Mouse (Mus musculus) mesoderm, embryonic 11.5 days (tissue): ENCODE data around the gene Prmt1.

Experiments used
- DNase-seq: peaks from one replicate; pipeline ENCODE4 v3.0.0-alpha.2; 2012; ENCODE audit warnings: low read depth, low spot score

Prmt1 gene

GRCm38 (mm10) chr7:44981539-44981938 is 4.8 kb downstream of the Prmt1 start:
- no peak for DNase-seq

- DNase-seq = no peak
These were observed 8.1 kb downstream of the Prmt1 start for GRCm38 (mm10) chr7:44978300-44978699.

- DNase-seq = no peak
These were observed 11.3 kb downstream of the Prmt1 start for GRCm38 (mm10) chr7:44975117-44975419.

GRCm38 (mm10) chr7:44974383-44975116 is 11.8 kb downstream of the Prmt1 start, which contains the start of gene Cpt1c:
TSS of gene Cpt1c (minus strand) at chr7:44974851.
- DNase-seq = peak; percentile 89

GRCm38 (mm10) chr7:44973415-44974130 is 12.8 kb downstream of the Prmt1 start:
- DNase-seq = no peak

- no peak for DNase-seq
These were observed 15.2 kb downstream of the Prmt1 start for GRCm38 (mm10) chr7:44971142-44971541.

GRCm38 (mm10) chr7:44970231-44970691 is 16.1 kb downstream of the Prmt1 start:
- DNase-seq = peak; percentile 92

GRCm38 (mm10) chr7:44966638-44967037 is 19.7 kb downstream of the Prmt1 start:
- no peak for DNase-seq

GRCm38 (mm10) chr7:44965975-44966374 is 20.4 kb downstream of the Prmt1 start:
- no peak for DNase-seq

DNA sequence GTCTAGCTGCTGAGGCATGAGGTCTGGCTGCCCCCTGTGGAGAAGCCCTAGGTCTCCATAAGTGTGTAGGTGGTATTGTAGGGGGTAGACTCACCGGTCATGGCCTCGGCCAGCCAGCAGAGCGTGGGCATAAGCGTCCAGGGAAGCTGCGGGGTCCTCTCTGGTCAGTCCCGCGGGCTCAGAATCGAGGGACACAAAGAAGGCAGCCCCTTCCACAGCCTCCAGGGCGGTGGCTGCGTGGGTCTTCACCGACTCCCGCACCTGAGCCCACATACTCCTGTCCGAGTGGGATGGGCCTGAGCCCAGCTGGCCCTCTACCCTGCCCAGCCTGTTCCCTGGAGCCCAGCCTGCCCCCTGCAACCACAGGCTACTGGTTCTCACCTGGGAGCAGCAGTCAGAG is 21.4 kb downstream of the Prmt1 start:
- no peak for DNase-seq

- no peak for DNase-seq
These were observed 23.5 kb downstream of the Prmt1 start for GRCm38 (mm10) chr7:44962831-44963230.

DNA sequence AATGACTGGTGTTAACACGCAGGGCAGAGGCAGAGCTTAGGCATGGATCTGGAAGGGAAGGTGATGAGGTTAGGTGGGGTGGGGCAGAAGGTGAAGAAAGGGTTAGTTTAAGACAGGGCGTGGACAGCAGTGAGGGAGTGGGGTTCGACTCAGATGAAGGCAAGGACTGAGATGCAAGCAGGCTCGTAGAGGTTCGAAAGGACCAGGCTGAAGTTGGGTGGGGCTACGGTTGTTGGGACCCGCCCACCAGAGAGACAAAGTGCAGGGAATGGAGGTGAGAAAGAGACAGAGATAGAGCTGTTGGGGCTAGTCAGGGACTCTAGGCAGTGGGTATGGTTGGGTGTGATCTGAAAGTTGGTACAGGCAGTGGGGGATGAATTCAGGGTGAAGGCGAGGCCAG is 24.0 kb downstream of the Prmt1 start:
- no peak for DNase-seq

DNA sequence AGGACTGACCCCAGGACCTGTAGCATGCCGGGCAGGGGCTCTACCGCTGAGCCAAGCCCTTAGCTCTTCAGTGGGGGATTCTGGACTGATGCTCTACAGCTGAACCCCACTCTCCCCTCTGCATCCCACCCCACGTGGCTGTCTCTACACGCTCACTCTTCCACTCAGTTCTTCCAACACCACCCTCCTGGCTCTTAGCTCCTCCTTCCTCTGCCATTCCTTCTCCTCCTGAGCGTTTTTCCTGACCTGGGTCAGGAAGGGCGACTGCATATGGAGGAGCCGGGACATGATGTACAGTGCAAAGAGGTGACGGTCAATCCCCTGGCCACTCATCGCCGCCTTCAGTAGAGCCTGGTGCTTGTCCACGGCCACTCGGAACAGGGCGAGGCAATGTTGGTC is 25.9 kb downstream of the Prmt1 start:
- no peak for DNase-seq

- no peak for DNase-seq
These were observed 26.4 kb downstream of the Prmt1 start for GRCm38 (mm10) chr7:44959874-44960511.

DNA sequence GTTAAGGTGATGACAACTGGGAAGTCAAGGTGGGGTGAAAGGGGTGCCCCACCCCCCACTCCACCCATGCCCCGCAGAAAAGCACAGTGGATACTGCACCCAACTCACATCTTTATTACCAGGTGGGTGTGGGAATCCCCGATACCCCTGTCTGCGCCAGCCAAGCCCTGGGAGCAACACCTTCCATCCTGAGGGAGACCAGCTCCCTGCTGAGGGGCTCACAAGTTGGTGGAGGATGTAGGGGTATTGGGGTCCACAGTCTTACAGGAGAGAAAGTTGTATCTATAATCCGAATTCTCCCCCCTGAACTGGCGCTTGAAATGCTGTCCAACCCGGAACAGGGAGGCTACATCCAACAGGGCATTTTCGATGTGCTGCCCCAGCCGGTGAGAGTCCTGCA is 27.1 kb downstream of the Prmt1 start:
- DNase-seq = no peak

DNA sequence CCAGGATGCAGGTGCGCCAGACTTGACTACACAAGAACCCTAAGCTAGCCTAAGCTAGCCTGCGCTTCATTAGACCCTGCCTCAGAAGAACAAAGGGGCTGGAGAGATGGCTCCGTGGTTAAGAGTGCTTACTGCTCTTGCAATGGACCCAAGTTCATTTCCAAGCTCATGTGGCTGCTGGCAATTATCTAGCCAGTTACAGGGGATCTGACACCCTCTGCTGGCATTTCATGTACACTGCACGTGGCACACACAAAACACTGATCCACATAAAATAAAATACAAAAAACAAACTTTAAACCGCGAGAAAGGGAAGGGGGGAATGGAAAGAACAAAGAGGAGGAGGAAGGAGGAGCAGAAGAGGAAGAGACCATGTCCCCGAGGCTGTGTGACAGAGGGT is 28.2 kb downstream of the Prmt1 start:
- no peak for DNase-seq

- DNase-seq = no peak
These were observed 29.1 kb downstream of the Prmt1 start for GRCm38 (mm10) chr7:44957183-44957835.

- DNase-seq = no peak
These were observed 30.1 kb downstream of the Prmt1 start for GRCm38 (mm10) chr7:44956266-44956665.

DNA sequence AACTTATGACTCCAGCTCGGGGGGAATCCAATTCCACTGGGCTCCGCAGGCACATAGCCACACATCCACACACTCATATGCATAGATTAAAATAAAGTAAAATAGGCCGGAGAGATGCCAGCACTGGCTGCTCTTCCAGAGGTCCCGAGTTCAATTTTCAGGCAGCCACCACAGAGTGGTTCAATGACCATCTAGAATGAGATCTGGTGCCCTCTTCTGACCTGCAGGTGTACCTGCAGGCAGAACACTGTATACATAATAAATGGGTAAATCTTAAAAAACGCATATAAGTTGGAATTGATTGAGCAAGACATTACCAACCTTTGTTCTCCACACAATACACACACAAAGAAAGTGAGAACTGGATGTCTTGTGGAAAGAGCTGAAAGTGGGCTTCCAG is 30.7 kb downstream of the Prmt1 start:
- no peak for DNase-seq

DNA sequence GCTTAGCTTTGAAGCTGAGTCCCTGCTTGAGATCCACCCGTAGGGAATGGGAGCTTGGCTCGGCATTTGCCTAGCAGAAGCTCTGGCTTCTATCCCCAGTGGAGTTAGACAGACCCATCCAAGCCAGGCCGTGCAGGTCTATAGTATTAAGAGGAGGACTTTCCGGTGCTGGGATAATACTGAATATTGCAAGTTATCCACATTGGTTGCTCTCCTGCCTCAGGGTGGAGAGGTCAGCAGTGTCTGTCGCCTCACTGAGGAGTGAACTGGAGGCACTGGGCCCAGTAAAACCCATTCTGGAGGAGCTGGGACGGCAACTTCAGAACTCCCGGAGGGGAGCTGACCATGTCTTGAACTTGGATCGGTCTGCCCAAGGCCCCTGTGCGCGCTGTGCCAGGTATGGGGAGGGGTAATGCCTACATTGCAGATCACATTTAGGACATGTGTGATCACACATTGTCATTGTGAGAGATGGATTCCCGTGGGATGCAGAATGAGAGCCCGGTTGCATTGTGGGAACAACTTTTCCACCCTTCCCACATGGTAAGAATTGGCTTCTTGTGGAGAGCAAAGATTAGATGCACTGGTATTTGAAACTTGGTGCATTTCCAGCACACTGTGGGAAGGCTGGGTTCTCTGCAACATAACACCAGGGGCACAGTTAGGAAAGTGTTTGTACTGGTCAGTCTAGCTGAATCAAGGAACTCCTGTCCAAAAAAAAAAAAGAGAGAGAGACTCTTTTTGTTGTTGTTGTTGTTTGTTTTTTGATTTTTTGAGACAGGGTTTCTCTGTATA is 32.1 kb downstream of the Prmt1 start:
- no peak for DNase-seq

- no peak for DNase-seq
These were observed 32.8 kb downstream of the Prmt1 start for GRCm38 (mm10) chr7:44953561-44953960.
